Mouse (Mus musculus): ENCODE data around the gene Rpf2. TPM values are rescaled to one million over a fixed set of nuclear protein-coding genes. Genes with fewer than 3 reads are reported as not detected.

The Rpf2 gene
- polyA plus RNA-seq, 1 experiment from 2014 or later, result 87.2 TPM

DNA sequence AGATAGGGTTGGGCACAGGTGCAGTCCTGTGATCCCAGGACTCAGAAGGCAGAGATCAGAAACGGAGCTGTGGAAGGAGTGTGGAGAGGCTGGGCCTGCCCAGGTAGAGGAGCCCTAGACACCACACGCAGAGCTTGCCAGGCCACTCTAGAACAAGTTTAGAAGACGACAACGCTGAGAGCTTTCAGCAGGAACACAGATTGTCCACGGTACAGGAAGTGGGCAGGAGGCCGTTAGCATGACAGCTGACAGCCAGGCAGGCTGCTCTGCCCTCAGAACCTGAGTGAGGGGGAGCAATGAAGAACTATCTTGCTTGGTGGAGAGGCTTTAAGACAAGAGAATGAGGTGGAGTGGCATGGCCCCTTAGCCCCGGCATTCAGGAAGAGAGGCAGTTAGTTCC is 14.4 kb downstream of the Rpf2 start:
- H3K9ac ChIP-seq (ENCODE audit: low read length), result no peak overlapping the region
- no peak overlapping the region for H3K27ac ChIP-seq (ENCODE audit: low read depth, low read length)
- H3K9me3 ChIP-seq (ENCODE audit: control insufficient read depth, low read length), result no peaks in the 10 kb centered on the region
- H3K27me3 ChIP-seq (ENCODE audit: control insufficient read depth, insufficient read depth, low read length), result no peaks in the 10 kb centered on the region
- H3K4me1 ChIP-seq (ENCODE audit: control insufficient read depth, insufficient read depth, low read length), result no peaks in the 10 kb centered on the region
- ATAC-seq (ENCODE audit: low FRiP score) (no peak), DNase-seq (ENCODE audit: low spot score, missing footprints) (no peak)
- 92% methylated on average over 7 of the region's 7 CpGs for WGBS
- H3K36me3 ChIP-seq (ENCODE audit: control insufficient read depth, insufficient read depth, low read length), result peaks cover 11% of the 10 kb centered on the region
- H3K4me3 ChIP-seq (ENCODE audit: low read depth, low read length), result no peak overlapping the region
- H3K4me2 ChIP-seq, result no peak overlapping the region

DNA sequence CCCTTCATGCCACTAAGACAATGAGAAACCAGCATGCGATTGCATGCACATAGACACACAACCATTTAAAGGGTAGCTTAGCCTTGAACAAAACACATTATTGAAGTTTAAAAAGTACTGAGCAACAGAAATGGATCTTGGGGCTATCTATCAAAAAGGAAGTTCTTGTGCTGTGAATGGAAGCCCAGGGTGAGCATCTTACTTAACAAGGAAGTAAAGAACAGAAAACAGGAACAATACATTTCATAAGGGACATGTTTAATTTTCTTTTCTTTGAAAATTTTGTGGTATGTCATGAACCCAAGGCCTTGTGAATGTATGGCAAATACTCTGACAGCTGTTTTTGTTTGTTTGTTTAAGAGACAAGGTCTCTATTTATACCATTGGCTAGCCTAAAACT is 17.1 kb downstream of the Rpf2 start:
- DNase-seq (ENCODE audit: low spot score, missing footprints) (no peak), ATAC-seq (ENCODE audit: low FRiP score) (no peak)
- H3K9me3 ChIP-seq (ENCODE audit: control insufficient read depth, low read length), result no peaks in the 10 kb centered on the region
- H3K36me3 ChIP-seq (ENCODE audit: control insufficient read depth, insufficient read depth, low read length), result peaks cover 24% of the 10 kb centered on the region
- no peaks in the 10 kb centered on the region for H3K4me1 ChIP-seq (ENCODE audit: control insufficient read depth, insufficient read depth, low read length)
- no peaks in the 10 kb centered on the region for H3K27me3 ChIP-seq (ENCODE audit: control insufficient read depth, insufficient read depth, low read length)
- H3K4me3 ChIP-seq (ENCODE audit: low read depth, low read length), result no peak overlapping the region
- H3K27ac ChIP-seq (ENCODE audit: low read depth, low read length), result no peak overlapping the region
- no peak overlapping the region for H3K9ac ChIP-seq (ENCODE audit: low read length)
- WGBS, result 97% methylated on average over 1 of the region's 1 CpGs
- no peak overlapping the region for H3K4me2 ChIP-seq

DNA sequence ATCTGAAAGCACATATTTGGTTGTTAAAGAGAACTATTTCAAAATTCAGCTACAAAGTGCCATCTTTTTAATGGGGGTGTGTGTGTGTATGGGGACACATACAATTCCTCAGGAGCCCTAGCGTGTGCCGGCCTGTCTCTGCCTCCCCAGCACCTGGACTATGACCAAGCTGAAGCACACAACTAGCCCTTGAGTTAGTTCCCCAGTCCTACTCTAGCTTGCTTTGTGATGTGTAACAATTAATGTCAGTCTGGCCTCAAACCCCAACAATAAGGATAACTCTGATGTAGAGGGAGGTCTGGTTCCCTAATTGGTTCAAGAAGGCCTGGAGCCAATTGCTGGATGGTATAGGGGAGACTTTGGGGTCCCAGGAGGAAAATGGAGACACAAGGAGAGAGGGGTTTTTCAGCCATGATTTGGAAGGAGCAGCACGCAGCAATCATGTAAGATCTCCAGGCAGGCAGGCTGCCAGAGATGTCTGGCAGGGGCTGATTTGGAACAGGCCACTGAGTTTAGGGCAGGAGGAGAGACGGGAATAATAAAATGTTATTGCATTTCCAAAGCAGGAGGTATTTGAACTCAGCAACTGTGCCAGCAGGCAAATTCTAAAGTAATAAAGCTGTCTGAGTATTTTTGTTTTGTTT is 19.1 kb downstream of the Rpf2 start:
- Histone ChIP-seq H3K9me3 (ENCODE audit: control insufficient read depth, low read length) (no peaks in the 10 kb centered on the region), H3K4me3 (ENCODE audit: low read depth, low read length) (no peak overlapping the region), H3K27ac (ENCODE audit: low read depth, low read length) (no peak overlapping the region), H3K27me3 (ENCODE audit: control insufficient read depth, insufficient read depth, low read length) (no peaks in the 10 kb centered on the region), H3K36me3 (ENCODE audit: control insufficient read depth, insufficient read depth, low read length) (peaks cover 27% of the 10 kb centered on the region), H3K4me2 (no peak overlapping the region), H3K4me1 (ENCODE audit: control insufficient read depth, insufficient read depth, low read length) (no peaks in the 10 kb centered on the region), H3K9ac (ENCODE audit: low read length) (no peak overlapping the region)
- WGBS, result 88% methylated on average over 4 of the region's 4 CpGs
- no peak for ATAC-seq (ENCODE audit: low FRiP score)
- DNase-seq (ENCODE audit: low spot score, missing footprints), result no peak

DNA sequence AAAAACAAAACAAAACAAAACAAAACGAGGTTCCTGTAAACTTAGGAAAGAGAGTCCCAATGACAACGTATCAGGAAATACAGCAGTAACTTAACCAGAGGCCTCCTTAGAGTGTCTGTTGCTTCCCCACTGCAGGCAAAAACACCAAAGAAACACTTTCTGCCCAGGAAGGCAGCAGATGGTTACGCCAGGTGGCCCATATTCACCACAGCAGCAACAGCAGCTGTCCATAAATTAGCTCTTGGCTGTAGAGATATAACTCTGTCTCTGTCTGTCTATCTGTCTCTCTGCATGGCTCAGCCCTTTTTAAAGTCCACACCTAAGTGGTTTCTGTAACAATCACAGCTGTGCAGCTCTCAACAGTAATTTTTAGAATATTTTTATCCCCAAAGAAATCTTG is 28.0 kb downstream of the Rpf2 start:
- WGBS, result 90% methylated on average over 3 of the region's 3 CpGs
- no peaks in the 10 kb centered on the region; the same call in 1 of the 2 replicates for H3K9me3 ChIP-seq (ENCODE audit: control insufficient read depth, low read length)
- no peak overlapping the region for H3K27ac ChIP-seq (ENCODE audit: low read depth, low read length)
- H3K27me3 ChIP-seq (ENCODE audit: control insufficient read depth, insufficient read depth, low read length), result no peaks in the 10 kb centered on the region
- H3K4me3 ChIP-seq (ENCODE audit: low read depth, low read length), result no peak overlapping the region
- no peak for DNase-seq (ENCODE audit: low spot score, missing footprints)
- H3K36me3 ChIP-seq (ENCODE audit: control insufficient read depth, insufficient read depth, low read length), result peaks cover 13% of the 10 kb centered on the region
- no peak overlapping the region for H3K9ac ChIP-seq (ENCODE audit: low read length)
- H3K4me2 ChIP-seq, result no peak overlapping the region
- no peaks in the 10 kb centered on the region for H3K4me1 ChIP-seq (ENCODE audit: control insufficient read depth, insufficient read depth, low read length)
- no peak for ATAC-seq (ENCODE audit: low FRiP score)

DNA sequence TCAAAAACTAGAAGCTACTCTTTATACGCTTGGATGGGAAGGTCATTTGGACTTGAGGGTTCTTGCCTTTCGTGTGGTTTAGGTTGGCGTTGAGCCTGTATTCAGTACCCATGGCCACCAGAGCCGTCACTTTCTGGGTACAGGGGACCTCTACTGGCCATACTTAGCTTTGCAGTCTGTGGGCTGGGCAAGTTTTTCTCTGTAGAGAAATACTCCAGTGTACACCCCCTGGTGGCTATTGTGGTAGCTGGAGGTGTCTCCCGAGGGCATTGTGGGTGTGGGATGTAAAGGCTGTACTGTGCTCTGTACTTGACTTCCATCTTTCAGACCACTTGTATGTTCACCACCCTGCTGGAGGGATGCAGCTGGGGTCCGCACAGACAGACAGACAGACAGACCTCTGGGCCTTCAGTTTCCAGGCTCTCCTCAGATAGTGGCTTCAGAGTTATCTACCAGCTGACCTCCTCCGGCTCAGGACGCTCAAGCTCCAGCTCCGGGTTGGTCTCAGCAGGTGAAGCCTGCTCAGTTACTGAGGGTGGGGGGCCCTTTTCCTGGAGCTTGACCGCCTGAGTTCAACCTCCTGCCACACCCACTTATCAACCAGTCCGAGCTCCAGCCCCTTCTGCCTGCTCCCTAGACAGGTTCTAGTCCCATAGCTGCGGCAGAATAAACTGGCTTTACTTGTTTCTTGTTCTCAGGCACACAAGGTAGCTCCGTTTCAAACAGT is 34.2 kb downstream of the Rpf2 start:
- Histone ChIP-seq H3K27ac (ENCODE audit: low read depth, low read length) (no peak overlapping the region), H3K4me2 (no peak overlapping the region), H3K27me3 (ENCODE audit: control insufficient read depth, insufficient read depth, low read length) (no peaks in the 10 kb centered on the region), H3K4me3 (ENCODE audit: low read depth, low read length) (no peak overlapping the region), H3K36me3 (ENCODE audit: control insufficient read depth, insufficient read depth, low read length) (no peaks in the 10 kb centered on the region), H3K9me3 (ENCODE audit: control insufficient read depth, low read length) (no peaks in the 10 kb centered on the region), H3K4me1 (ENCODE audit: control insufficient read depth, insufficient read depth, low read length) (no peaks in the 10 kb centered on the region), H3K9ac (ENCODE audit: low read length) (no peak overlapping the region)
- peak; percentile 99 for DNase-seq (ENCODE audit: low spot score, missing footprints)
- peak; percentile 85 for ATAC-seq (ENCODE audit: low FRiP score)
- 42% methylated on average over 13 of the region's 13 CpGs for WGBS

DNA sequence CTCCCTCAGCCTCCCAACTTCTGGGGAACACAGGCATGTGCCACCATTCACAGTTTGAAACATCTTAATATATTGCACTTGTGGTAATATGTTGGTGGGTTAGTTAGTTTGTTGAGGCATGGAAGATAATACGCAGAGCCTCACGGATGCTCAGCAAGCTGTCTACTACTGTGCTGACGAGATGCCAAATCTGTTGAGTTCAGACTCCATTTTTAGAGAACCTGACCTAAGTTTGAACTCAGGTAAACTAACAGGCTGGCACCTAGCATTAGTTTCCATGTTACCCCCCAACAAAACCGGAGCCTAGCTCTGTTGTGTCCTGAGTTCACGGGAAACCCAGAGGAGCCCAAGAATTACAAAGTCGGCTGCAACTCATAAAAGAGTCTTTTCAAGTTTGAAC is 51.8 kb downstream of the Rpf2 start:
- no peaks in the 10 kb centered on the region for H3K4me1 ChIP-seq (ENCODE audit: control insufficient read depth, insufficient read depth, low read length)
- ATAC-seq (ENCODE audit: low FRiP score) (no peak), DNase-seq (ENCODE audit: low spot score, missing footprints) (no peak)
- H3K27me3 ChIP-seq (ENCODE audit: control insufficient read depth, insufficient read depth, low read length), result no peaks in the 10 kb centered on the region
- H3K4me3 ChIP-seq (ENCODE audit: low read depth, low read length), result no peak overlapping the region
- no peaks in the 10 kb centered on the region for H3K36me3 ChIP-seq (ENCODE audit: control insufficient read depth, insufficient read depth, low read length)
- WGBS, result 85% methylated on average over 6 of the region's 6 CpGs
- no peak overlapping the region for H3K27ac ChIP-seq (ENCODE audit: low read depth, low read length)
- H3K4me2 ChIP-seq, result no peak overlapping the region
- H3K9ac ChIP-seq (ENCODE audit: low read length), result no peak overlapping the region
- no peaks in the 10 kb centered on the region for H3K9me3 ChIP-seq (ENCODE audit: control insufficient read depth, low read length)

DNA sequence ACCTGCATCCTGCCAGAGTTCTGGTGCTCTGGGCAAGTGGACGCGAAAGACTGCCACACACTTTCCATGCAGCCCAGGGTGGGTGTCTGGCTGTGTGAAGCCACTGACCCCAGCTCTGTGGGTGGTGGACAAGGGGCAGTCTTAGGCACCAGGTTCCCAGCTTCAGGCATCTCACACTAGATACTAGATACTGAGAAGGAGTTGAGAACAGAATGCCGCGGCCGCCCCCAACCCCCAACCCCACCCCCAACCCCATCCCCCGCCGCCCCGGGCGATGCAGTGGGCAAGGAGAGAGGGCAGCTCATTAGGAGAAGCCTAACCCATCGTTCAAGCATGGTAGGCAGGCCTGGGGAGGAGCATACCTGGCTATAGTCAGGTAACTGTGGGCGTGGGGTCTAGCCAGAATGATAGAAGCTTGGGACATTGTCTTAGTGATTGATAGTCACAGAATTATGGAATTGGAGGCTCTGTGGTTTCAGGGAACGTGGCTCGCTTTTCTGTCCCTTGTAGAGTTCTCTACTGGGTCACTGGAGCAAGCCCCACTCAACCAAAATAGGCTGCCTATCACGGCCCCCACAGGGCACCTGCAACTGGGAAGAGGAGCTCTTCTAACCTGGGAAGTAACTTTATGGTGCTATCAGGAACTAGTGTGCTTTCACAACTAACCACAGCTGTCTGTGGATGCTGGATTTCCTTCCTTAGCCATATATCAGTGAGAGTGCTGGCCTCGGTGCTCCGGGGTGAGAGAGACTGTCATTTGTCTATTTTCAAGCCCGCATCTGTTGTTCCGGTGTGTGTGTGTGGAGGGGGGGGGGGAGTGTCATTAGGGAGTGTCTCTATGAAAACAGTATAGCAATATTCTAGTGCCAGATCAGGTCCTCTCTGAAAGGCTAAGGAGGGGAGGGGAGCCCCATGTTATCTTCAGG is 54.6 kb downstream of the Rpf2 start:
- Histone ChIP-seq H3K9me3 (ENCODE audit: control insufficient read depth, low read length) (no peaks in the 10 kb centered on the region), H3K4me1 (ENCODE audit: control insufficient read depth, insufficient read depth, low read length) (no peaks in the 10 kb centered on the region), H3K36me3 (ENCODE audit: control insufficient read depth, insufficient read depth, low read length) (no peaks in the 10 kb centered on the region), H3K27ac (ENCODE audit: low read depth, low read length) (no peak overlapping the region), H3K4me3 (ENCODE audit: low read depth, low read length) (no peak overlapping the region), H3K4me2 (no peak overlapping the region), H3K27me3 (ENCODE audit: control insufficient read depth, insufficient read depth, low read length) (no peaks in the 10 kb centered on the region), H3K9ac (ENCODE audit: low read length) (no peak overlapping the region)
- no peak for DNase-seq (ENCODE audit: low spot score, missing footprints)
- 61% methylated on average over 18 of the region's 18 CpGs for WGBS
- no peak for ATAC-seq (ENCODE audit: low FRiP score)

DNA sequence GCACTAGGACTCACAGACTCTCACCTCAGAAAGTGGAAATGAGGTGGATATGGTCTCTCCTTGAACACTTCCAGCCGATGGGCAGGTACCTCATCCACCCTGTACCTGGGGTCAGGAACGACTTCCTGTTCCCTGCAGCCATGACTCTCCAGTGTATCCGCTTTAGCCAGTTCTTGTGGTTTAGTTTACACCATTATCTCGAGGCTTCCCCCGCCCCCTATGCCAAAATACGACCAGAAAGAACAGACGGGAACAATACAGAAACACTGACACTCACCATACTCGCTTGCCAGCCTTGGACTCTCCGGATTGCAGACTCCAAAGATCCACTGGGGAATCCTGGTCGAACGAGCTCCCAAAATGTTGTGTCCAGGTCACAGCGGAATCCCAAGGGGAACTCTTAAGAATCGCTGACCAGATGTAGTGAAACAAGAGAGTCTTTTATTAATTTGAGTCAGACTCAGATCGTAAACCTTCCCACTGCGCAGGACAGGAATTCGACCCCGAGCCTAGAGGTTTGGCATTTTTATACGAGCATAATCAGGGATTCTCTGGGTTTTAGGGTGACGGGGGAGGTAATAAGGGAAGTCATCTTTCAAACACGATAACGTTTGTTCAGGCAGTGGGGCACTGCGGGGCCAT is 55.4 kb downstream of the Rpf2 start:
- DNase-seq (ENCODE audit: low spot score, missing footprints), result no peak
- 68% methylated on average over 22 of the region's 22 CpGs for WGBS
- H3K27ac ChIP-seq (ENCODE audit: low read depth, low read length), result no peak overlapping the region
- H3K27me3 ChIP-seq (ENCODE audit: control insufficient read depth, insufficient read depth, low read length), result no peaks in the 10 kb centered on the region
- no peak overlapping the region for H3K4me2 ChIP-seq
- no peaks in the 10 kb centered on the region for H3K9me3 ChIP-seq (ENCODE audit: control insufficient read depth, low read length)
- no peak for ATAC-seq (ENCODE audit: low FRiP score)
- no peaks in the 10 kb centered on the region for H3K36me3 ChIP-seq (ENCODE audit: control insufficient read depth, insufficient read depth, low read length)
- no peak overlapping the region for H3K4me3 ChIP-seq (ENCODE audit: low read depth, low read length)
- H3K9ac ChIP-seq (ENCODE audit: low read length), result no peak overlapping the region
- H3K4me1 ChIP-seq (ENCODE audit: control insufficient read depth, insufficient read depth, low read length), result no peaks in the 10 kb centered on the region

Data from midbrain, embryonic 11.5 days (tissue).